Mouse (Mus musculus) kidney, postnatal 36 days (tissue): ENCODE measurements around the gene Ppp2r5d.

ENCODE experiments used
- DNase-seq, 2 experiments: peaks; one replicate each; pipeline ENCODE4 v3.0.0; 2021 to 2022; ENCODE audit warnings: mixed read lengths in 2 of 2

The Ppp2r5d gene

DNA sequence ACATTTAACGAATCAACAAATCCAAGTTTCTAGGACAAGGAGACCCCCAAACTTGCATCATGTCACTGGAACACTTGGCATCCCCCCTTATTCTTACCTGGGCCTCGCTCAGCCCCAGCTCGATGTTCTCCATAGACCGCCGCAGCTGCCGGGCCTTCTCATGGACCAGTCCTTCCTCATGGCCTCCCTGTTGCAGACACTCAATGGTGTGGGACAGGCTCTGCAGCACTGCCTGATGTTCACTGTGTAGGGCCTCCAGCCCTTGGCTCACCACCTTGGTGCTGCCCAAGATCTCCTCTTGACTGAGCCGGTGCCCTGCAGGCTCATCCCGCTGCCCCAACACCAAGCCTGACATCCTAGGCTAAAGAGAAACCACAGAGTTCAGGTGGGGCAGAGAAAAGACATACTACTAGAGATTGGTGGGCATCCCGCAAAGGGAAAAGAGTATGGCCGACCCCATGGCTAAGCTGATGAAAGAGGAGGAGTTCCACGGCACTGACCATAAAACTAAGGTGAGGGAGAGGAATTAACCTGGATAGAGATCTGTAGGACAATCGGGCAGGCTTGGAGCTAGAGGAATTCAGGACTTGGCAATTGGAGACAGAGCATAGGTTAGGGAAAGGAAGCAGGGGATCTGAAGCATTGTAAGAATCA, 60.6 kb downstream of the Ppp2r5d start:
- no peak for DNase-seq

DNA sequence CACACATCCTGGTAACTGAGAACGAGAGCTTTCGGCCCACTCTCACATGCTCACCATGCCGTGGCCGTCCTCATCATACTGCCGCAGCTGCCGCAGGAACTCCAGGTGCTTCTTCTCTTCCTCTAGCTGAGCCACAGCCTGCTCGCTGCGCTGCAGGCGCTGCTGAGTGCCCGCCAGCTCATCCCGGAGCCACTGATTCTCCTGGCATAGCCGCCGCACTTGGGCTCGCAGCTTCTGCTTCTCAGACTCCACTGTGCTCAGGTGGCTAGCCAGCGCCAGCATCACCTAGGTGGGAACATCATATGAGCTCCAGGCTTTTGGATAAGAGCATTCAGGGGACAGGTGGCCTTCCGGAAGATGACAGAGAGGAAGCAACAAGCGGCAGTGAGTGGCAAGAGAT, 62.9 kb downstream of the Ppp2r5d start:
- no peak for DNase-seq

DNA sequence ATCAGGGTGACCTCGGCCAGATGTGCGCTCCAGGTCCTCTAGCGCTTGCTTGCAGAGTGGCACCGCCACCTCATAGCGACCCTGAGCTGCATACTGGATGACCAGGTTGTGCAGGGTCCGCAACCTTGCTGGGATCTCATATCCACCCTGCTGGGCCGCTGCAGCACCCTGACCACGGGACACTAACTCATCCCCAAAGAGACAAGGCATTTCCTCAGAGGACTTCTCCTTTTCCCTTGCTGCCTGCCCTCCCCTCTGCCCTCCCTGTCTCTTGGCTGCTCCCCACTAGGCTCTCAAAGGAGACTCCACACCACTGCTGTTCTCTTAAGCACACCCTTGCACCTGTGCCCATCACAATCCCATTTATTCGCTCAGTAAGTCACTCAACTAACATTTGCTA, 65.0 kb downstream of the Ppp2r5d start:
- DNase-seq: no peak

DNA sequence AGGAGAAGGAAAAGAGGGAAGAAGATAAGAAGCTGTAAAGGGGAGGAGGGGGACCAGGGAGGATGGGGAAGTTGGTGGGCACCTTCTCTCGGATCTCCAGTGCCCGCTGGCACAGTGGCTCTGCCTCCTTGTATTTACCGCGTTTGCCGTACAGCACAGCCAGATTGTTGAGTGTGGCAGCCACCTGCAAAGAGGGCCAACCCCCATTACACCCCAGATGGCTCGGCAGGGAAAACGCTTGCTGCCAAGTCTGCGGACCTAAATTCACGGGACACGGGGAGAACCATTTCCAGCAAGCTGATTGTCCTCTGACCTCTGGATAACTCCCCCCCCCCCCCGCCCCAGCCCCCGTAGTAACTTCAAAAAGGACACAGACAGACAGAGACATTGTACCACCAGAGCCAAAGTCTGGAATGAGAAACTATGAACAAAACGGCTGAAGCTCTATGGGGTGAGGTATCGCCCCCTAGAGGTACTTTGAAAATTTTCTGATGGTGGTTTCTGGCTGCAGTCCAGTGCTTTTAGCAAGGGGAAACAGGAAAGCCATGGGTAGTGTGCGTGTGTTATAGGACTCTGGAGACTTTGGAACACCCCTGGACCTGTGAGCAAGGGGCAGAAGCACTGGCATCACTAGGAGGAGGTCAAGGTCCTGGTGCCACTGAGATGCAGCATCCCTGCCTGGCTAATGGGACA, 67.9 kb downstream of the Ppp2r5d start:
- peak; percentile 66 to 76 for DNase-seq
